10 mouse cellular contexts compared by ENCODE assay signal in the genomic region with DNA sequence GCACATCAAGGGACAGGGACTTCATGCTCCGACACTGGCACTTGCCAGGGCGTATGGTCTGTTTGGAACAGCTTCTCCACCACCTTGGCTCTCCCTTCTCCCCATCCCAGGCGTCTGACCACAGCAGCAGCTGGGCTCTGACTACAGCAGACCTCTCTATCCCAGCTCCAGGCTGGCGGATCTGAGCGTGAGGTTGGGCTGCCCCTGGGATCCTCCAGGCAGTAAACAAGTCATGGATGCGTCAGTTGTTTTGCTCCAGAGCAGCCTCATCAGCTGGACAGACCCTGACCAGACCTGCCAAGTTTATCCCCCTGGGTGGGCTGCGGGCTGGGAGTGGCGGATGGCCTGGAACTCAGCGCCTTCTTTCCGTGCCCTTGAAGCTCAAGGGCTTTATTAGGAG.
DNase-seq lines count a peak whose midpoint lies in the region; ATAC-seq and TF ChIP-seq lines count a peak whose summit lies in the region.
"Had no signal": no experiment of that assay in that cellular context is flagged by ENCODE, and none has a peak within 500 bp of the region (broad histone marks: within the 10 kb centered on the region; RNA-seq: fewer than 3 reads in every experiment).

No protein-coding gene starts in this region.

- H3K9me3 ChIP-seq in heart, postnatal 0 days (replicated peaks; ENCODE audit: control insufficient read depth, low read length): no peaks in the 10 kb centered on the region
- no peaks in the 10 kb centered on the region for H3K9me3 ChIP-seq in stomach, embryonic 16.5 days (replicated peaks; ENCODE audit: control insufficient read depth, low read length)
- H3K9me3 ChIP-seq: embryonic facial prominence, embryonic 15.5 days had no signal

- TF ChIP-seq CTCF in cerebellum, adult 2 months (IDR thresholded peaks at IDR 0.05; ENCODE audit: borderline replicate concordance, insufficient read depth, low read depth, low read length): no peak
- TF ChIP-seq CTCF in heart, postnatal 0 days (IDR thresholded peaks at IDR 0.05; ENCODE audit: low read depth): no peak

- H3K4me1 ChIP-seq in cerebellum, adult 2 months (ENCODE audit: control insufficient read depth, insufficient read depth, low read length): no peaks in the 10 kb centered on the region
- peaks cover 19% of the 10 kb centered on the region for H3K4me1 ChIP-seq in heart, postnatal 0 days (ENCODE audit: control insufficient read depth, insufficient read depth)
- H3K4me1 ChIP-seq in stomach, embryonic 16.5 days (ENCODE audit: control insufficient read depth, insufficient read depth, low read length): peaks cover 21% of the 10 kb centered on the region

- no peak overlapping the region for H3K27ac ChIP-seq in cerebellum, adult 2 months (ENCODE audit: insufficient read depth, low read length)
- no peak overlapping the region; the same call in 1 of the 2 replicates for H3K27ac ChIP-seq in heart, postnatal 0 days (ENCODE audit: low read depth)
- peak overlapping the region; percentile 76 for H3K27ac ChIP-seq in stomach, embryonic 16.5 days (ENCODE audit: low read length)
- H3K27ac ChIP-seq: embryonic facial prominence, embryonic 15.5 days had no signal

- no peak overlapping the region for H3K9ac ChIP-seq in heart, postnatal 0 days (replicated peaks; ENCODE audit: low read depth, low read length)
- H3K9ac ChIP-seq in stomach, embryonic 16.5 days (ENCODE audit: low read length): peak overlapping the region; percentile 9; the same call in 1 of the 2 replicates
- H3K9ac ChIP-seq: embryonic facial prominence, embryonic 15.5 days had no signal

- H3K4me3 ChIP-seq in cerebellum, adult 2 months (replicated peaks; ENCODE audit: insufficient read depth, low read depth, low read length): no peak overlapping the region
- no peak overlapping the region for H3K4me3 ChIP-seq in heart, postnatal 0 days (ENCODE audit: low read depth, low read length)
- H3K4me3 ChIP-seq in stomach, embryonic 16.5 days (replicated peaks; ENCODE audit: low read length): no peak overlapping the region
- H3K4me3 ChIP-seq: embryonic facial prominence, embryonic 15.5 days had no signal

- H3K36me3 ChIP-seq in heart, postnatal 0 days (replicated peaks; ENCODE audit: control insufficient read depth, insufficient read depth, low read length): peaks cover 8% of the 10 kb centered on the region
- no peaks in the 10 kb centered on the region for H3K36me3 ChIP-seq in stomach, embryonic 16.5 days (ENCODE audit: control insufficient read depth, insufficient read depth, low read length)
- H3K36me3 ChIP-seq: embryonic facial prominence, embryonic 15.5 days had no signal

- no peak overlapping the region for H3K4me2 ChIP-seq in heart, postnatal 0 days (ENCODE audit: low read depth, low read length)
- H3K4me2 ChIP-seq in stomach, embryonic 16.5 days (ENCODE audit: low read depth, low read length): no peak overlapping the region
- H3K4me2 ChIP-seq: embryonic facial prominence, embryonic 15.5 days had no signal

- 44% methylated on average over 10 of the region's 10 CpGs for WGBS in cerebellum, adult 2 months
- 55% methylated on average over 10 of the region's 10 CpGs for WGBS in heart, postnatal 0 days
- 56% methylated on average over 10 of the region's 10 CpGs for WGBS in stomach, embryonic 16.5 days

- ATAC-seq in heart, postnatal 0 days (ENCODE audit: insufficient read depth, low read depth): peak; percentile 62
- ATAC-seq in stomach, embryonic 16.5 days (ENCODE audit: insufficient read depth, low FRiP score): peak; percentile 56; the same call in 1 of the 2 replicates
- ATAC-seq: activated CD4-positive, CD25-positive, alpha-beta regulatory T cell, adult 4 months had no signal

- TF ChIP-seq POLR2A in cerebellum, adult 2 months (IDR thresholded peaks at IDR 0.05; ENCODE audit: borderline replicate concordance, insufficient read depth, low read length): no peak

- no peak for TF ChIP-seq EP300 in heart, postnatal 0 days (IDR thresholded peaks at IDR 0.05; ENCODE audit: low read depth)

- peak; percentile 54 to 63 for DNase-seq in cerebellum, postnatal 14 days
- no peak for DNase-seq in cerebellum, adult 2 months
- peak; percentile 76 for DNase-seq in lung, postnatal 10 days
- DNase-seq in lung, postnatal 14 days: no peak
- DNase-seq in heart, postnatal 0 days (ENCODE audit: low spot score): no peak
- no peak for DNase-seq in cerebellum, postnatal 25 days
- DNase-seq in cerebellum, postnatal 36 days: no peak

- H3K27me3 ChIP-seq in cerebellum, adult 2 months (ENCODE audit: control insufficient read depth, insufficient read depth, low read length): no peaks in the 10 kb centered on the region
- no peaks in the 10 kb centered on the region for H3K27me3 ChIP-seq in heart, postnatal 0 days (ENCODE audit: control insufficient read depth, insufficient read depth, low read length)
- H3K27me3 ChIP-seq in stomach, embryonic 16.5 days (ENCODE audit: control insufficient read depth, insufficient read depth, low read length): no peaks in the 10 kb centered on the region
- H3K27me3 ChIP-seq: embryonic facial prominence, embryonic 15.5 days had no signal

Comparison
In these comparisons a context has a peak if more than half of its experiments do, and no peak if none do; other contexts are left out.
1. DNase-seq: peak in cerebellum, postnatal 14 days (2 of 2) and lung, postnatal 10 days (single experiment); none in cerebellum, adult 2 months (0 of 2), lung, postnatal 14 days (single experiment), heart, postnatal 0 days (single experiment), cerebellum, postnatal 25 days (0 of 2) and cerebellum, postnatal 36 days (0 of 2).